Mouse (Mus musculus) naive thymus-derived CD4-positive, alpha-beta T cell, adult 2 months (primary cell): ENCODE results near the gene Tmcc3.
"Not testable (repeated sequence)": the region's sequence is repeated elsewhere in the genome, so short reads cannot be mapped to it uniquely, and the experiment has no call there.

Experiments used
- DNase-seq: peaks from one replicate; pipeline ENCODE4 v3.0.0-alpha.2; 2011; ENCODE audit warnings: low read depth

Tmcc3 gene

GRCm38 (mm10) chr10:94519887-94520286 is 208.1 kb downstream of the Tmcc3 start:
- no peak for DNase-seq

- peak; percentile 41 for DNase-seq
Observed at GRCm38 (mm10) chr10:94520306-94521106, 208.8 kb downstream of the Tmcc3 start.

- DNase-seq: no peak
Observed at GRCm38 (mm10) chr10:94521107-94521401, 209.3 kb downstream of the Tmcc3 start.

GRCm38 (mm10) chr10:94521776-94522175 is 210.0 kb downstream of the Tmcc3 start:
- no peak for DNase-seq

- DNase-seq: no peak
Observed at GRCm38 (mm10) chr10:94523297-94523696, 211.5 kb downstream of the Tmcc3 start.

- DNase-seq: peak; percentile 68
Observed at GRCm38 (mm10) chr10:94523711-94524156, 212.0 kb downstream of the Tmcc3 start.

GRCm38 (mm10) chr10:94524966-94525365 is 213.2 kb downstream of the Tmcc3 start:
- peak; percentile 78 for DNase-seq

- DNase-seq: no peak
Observed at GRCm38 (mm10) chr10:94525784-94526183, 214.0 kb downstream of the Tmcc3 start.

GRCm38 (mm10) chr10:94526834-94527233 is 215.1 kb downstream of the Tmcc3 start:
- DNase-seq: no peak

GRCm38 (mm10) chr10:94527248-94527647 is 215.5 kb downstream of the Tmcc3 start:
- no peak for DNase-seq

GRCm38 (mm10) chr10:94530079-94530478 is 218.3 kb downstream of the Tmcc3 start:
- DNase-seq: no peak

GRCm38 (mm10) chr10:94531482-94531881 is 219.7 kb downstream of the Tmcc3 start:
- DNase-seq: no peak

- no peak for DNase-seq
Observed at GRCm38 (mm10) chr10:94533081-94533724, 221.5 kb downstream of the Tmcc3 start.

GRCm38 (mm10) chr10:94538623-94539022 is 226.9 kb downstream of the Tmcc3 start:
- not testable (repeated sequence) for DNase-seq

GRCm38 (mm10) chr10:94540241-94540640 is 228.5 kb downstream of the Tmcc3 start:
- DNase-seq: no peak

- no peak for DNase-seq
Observed at GRCm38 (mm10) chr10:94543956-94544355, 232.2 kb downstream of the Tmcc3 start.

- DNase-seq: no peak
Observed at GRCm38 (mm10) chr10:94544803-94545202, 233.1 kb downstream of the Tmcc3 start.

GRCm38 (mm10) chr10:94545259-94546019 is 233.7 kb downstream of the Tmcc3 start:
- DNase-seq: peak; percentile 74

GRCm38 (mm10) chr10:94546617-94547016 is 234.9 kb downstream of the Tmcc3 start:
- DNase-seq: no peak

GRCm38 (mm10) chr10:94549511-94550232 is 237.9 kb downstream of the Tmcc3 start:
- DNase-seq: no peak

GRCm38 (mm10) chr10:94550649-94551048 is 238.9 kb downstream of the Tmcc3 start:
- no peak for DNase-seq

- DNase-seq: no peak
Observed at GRCm38 (mm10) chr10:94551065-94551464, 239.3 kb downstream of the Tmcc3 start.
